Mouse (Mus musculus) right cerebral cortex, postnatal 4 days (tissue): Measurements from ENCODE around the gene Tnni2.

Experiments used
- DNase-seq: peaks from one replicate; pipeline ENCODE4 v3.0.0-alpha.2; 2022

Gene Tnni2

DNA sequence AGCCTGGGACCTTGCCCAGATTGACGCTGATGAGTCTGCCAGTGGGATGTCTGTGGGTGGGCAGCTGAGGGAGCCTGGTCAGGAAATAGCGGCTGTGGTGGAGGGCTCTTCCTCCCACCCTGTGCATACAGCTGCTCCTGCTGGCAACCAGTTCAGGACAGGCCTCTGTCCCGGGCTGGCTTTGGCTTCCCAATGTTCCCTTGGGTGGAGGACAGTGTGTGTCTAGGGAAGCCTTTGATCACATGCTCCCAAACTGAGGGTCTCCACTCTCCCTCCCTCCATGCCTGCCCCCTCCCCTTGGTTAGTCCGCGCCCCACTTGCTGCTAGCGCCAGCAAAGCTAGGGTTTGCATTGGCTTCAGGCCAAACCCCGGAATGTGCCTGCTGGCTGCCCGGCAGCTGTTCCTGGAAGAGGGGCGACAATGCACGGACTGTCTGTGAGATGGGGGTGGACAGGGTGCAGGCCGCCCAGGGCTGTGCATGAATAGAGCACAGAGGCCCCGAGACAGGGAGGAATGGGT, 11.4 kb upstream of the Tnni2 start:
- peak; percentile 68 for DNase-seq

GRCm38 (mm10) chr7:142431106-142431505, 10.5 kb upstream of the Tnni2 start:
- DNase-seq = no peak

DNA sequence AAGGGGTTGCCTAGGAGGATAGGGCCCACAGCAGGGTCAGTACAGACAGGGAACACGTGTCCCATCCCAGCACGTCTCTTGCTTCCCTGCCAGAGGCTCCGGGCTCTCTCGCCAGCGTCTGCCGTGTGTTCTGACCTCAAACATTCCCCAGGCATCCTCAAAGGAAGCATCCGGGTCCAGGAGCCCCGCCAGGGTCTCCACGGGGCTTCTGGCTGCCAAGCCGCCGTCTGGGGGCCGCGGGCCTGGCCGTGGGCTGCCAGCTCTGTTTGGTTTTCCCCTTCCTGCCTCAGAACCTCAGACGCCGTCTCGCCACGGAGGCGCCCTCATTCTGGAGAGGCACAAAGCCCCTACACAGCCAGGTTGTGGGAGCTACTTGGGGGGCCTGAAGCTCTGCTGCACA, 8.0 kb upstream of the Tnni2 start:
- no peak for DNase-seq

GRCm38 (mm10) chr7:142434137-142434865, 7.3 kb upstream of the Tnni2 start, which contains the start of gene Syt8:
Gene Syt8, plus strand, starts transcription at chr7:142434850.
- no peak for DNase-seq

- peak; percentile 51 for DNase-seq
Observed at GRCm38 (mm10) chr7:142435524-142435923, 6.1 kb upstream of the Tnni2 start.

GRCm38 (mm10) chr7:142437324-142437723, 4.3 kb upstream of the Tnni2 start:
- no peak for DNase-seq

DNA sequence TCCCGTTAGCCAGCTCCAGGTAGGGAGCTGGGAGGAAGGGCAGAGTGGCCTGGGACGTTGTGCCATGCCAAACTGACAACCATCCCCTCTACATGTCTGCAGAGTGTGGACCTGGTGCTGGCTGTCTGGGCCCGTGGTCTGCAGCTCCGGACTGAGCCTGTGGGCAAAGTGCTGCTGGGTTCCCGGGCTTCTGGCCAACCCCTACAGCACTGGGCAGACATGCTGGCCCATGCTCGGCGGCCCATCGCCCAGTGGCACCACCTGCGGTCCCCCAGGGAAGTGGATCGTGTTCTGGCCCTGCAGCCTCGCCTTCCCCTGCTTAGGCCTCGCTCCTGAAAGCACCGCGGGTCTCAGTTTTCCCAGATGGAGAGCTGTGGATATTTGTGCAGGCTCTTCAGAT, 1.6 kb upstream of the Tnni2 start:
- no peak for DNase-seq

DNA sequence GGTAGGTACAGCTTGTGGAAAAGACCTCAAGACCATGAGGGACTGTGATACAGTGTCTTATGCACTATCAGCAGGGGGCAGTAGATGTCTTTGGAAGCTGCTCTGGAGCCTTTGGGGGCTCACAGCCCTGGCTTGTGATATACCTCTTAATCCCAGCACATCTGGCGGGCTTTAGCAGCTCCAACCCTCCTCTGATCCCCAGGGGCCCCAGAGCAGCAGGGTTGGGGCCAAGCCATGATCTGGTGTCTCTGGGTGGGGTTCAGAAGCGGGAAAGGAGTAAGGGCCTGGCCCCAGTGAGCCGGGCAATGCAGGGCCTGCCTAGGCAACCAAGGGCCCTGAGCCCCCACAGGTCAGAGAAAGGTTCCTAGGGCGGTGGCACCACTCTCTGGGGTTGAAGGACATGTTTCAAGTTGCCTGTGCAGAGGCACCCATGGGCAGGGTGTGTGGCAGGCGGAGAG, 922 bp upstream of the Tnni2 start:
- no peak for DNase-seq

- no peak for DNase-seq
Observed at GRCm38 (mm10) chr7:142442081-142442907, 686 bp downstream of the Tnni2 start.

DNA sequence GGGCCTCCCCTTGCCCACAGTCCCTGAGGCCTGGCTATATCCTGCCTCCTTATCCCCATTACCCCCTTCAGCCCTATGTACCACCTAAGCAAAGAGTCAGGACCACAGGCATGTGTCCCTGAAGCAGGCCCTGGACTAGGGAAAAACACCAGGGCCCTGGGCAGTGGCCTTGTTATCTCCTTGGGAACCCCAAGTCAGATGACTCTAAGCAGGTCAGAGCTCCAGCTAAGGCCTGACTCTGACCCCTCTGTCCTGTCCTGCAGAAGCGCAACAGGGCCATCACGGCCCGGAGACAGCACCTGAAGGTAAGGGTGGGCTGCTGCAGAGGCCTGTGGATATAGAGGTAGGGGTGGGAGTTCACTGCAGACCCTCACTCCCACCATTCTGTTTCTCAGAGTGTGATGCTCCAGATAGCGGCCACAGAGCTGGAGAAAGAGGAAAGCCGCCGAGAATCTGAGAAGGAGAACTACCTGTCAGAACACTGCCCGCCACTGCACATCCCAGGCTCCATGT, 1.4 kb downstream of the Tnni2 start:
- no peak for DNase-seq

- no peak for DNase-seq
Observed at GRCm38 (mm10) chr7:142443474-142443873, 1.9 kb downstream of the Tnni2 start.

DNA sequence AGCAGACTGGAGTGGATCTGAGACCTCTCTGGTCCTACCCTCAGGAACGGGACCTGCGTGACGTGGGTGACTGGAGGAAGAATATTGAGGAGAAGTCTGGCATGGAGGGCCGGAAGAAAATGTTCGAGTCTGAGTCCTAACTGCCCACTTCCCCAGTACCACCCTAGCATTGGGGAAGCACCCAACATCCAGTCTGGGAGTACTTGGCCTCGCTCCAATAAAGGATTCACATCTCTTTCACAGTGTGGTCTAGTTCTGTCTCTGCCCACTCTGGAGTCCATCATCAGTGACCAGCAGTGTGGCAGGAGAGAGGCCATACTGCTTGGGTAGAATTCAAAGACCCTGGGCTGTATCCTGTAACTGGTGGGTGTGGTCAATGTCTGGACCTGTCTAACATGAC, 2.6 kb downstream of the Tnni2 start:
- no peak for DNase-seq

- no peak for DNase-seq
Observed at GRCm38 (mm10) chr7:142445324-142445723, 3.7 kb downstream of the Tnni2 start.

GRCm38 (mm10) chr7:142446264-142446663, 4.7 kb downstream of the Tnni2 start:
- no peak for DNase-seq

GRCm38 (mm10) chr7:142449038-142449617, 7.5 kb downstream of the Tnni2 start:
- no peak for DNase-seq

DNA sequence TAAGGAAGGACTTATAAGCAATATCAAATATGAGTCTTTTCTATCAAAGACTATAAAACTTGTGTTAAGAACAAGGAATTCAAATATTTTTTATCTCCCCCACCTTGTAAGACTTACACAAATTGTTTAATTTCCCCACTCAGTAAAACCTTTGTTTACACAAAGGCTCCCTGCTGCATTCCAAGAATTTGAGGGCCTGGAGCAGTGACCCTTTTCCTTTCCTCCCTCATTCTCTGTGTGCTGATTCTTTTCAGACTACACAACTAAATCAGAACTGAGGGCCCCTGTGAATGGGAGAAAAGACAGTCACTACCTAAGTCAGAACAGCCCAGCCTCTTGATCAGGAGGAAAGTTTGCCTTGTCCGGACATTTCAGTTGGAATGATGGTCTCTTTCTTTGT, 13.1 kb downstream of the Tnni2 start:
- DNase-seq = no peak

- no peak for DNase-seq
Observed at GRCm38 (mm10) chr7:142455251-142455650, 13.6 kb downstream of the Tnni2 start.

DNA sequence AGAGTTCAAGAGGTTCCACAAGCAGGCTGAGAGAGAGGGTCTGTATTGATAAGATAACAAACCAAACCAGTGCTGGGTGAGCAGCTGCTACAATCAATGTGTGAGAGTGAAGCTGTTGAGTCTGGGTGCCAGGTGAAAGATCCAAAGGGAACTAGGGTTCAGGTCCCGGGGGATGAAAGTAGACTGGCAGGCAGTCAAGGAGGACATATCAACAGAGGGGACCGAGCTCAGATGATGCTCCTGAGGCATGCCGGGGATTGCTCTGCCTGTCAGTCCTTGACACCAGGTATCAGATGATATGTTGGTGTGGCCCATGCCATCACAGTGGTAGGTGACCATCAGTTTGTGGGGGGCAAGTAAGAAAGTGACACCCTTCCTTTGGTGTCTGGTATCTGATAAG, 15.2 kb downstream of the Tnni2 start:
- no peak for DNase-seq

DNA sequence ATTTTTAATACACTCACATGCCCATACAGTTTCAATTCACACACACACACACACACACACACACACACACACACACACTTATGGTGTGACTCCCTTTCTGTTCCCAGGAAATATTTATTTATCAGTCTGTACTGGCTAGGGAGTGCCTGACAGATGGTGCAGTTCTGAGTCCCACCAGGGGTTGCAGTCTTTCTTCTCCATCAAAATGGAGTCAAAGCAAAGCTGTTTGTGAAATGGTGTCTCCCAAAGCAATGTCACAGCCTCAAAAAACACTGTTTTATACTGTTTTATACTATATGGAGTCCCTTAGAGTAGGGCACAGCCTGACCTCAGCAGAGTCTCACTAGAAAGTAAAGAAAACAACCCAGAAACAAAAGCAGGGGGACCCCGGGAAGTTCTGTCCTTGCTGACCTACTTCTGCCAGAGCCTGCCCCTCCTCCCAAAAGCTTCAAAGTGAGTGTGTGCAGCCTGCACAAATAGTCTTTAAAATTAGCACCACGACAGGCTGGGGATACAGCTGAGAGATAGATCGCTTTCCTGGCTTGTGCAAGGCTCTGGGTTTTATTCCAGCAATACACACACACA, 15.7 kb downstream of the Tnni2 start:
- DNase-seq = peak; percentile 40

- DNase-seq = no peak
Observed at GRCm38 (mm10) chr7:142458026-142458425, 16.4 kb downstream of the Tnni2 start.

DNA sequence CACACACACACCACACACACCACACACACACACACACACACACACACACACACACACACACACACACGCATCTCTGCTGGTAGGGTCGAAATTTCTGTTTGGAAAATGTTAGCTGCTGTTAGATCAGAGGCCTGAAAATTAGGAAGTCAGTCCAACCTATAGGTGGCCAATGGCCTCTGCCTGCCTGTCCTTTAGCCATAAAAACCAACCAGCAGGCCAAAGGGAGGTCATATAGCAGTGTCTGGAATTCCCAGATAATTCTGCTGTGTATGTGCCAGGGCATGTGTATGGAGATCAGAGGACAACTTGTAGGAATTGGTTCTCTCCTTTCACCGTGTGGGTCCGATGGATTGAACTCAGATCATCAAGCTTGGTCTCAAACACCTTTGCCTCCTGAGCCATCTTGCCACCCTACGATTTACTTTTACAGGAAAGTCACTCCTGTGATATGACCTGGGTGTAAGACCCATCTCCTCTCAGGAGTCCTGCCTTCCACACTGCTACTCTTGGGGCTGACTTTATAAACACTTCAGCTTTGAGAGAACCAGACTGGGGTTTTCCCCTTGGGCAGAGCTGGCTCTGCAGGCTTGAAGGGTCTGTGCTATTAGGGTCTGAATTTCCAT, 17.2 kb downstream of the Tnni2 start:
- no peak for DNase-seq

DNA sequence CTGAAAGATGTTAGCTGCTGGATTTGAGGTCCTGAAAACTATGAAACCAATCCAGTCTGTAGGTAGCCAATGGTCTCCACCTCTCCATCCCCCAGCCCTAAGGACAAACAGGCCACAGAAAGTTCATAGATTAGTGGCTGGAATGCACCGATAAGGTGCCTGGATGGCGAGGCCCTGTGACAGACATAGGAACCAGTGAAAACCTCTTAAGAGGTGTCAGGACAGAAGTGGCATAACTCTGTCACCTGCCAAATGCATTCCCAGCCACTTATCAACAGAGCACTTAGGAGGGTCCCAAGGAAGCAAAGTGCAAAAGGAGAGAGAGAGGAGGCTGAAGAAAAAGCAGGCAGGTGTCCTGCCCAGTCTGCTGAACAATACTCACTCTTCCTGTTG, 17.7 kb downstream of the Tnni2 start:
- no peak for DNase-seq
